Mouse (Mus musculus) myocyte (in vitro differentiated cells): ENCODE results near the gene Rapgef4.

Source experiments
- MAX ChIP-seq: IDR thresholded peaks from one replicate; pipeline ENCODE4 v1.6.1; 2011; ENCODE audit warnings: low read depth, mild to moderate bottlenecking, control low read depth
- MYOG ChIP-seq, 3 experiments: IDR thresholded peaks; one replicate each; pipeline ENCODE4 v1.6.1; 2011; ENCODE audit warnings: control low read depth in 2 of 3, low read depth in 2 of 3, mild to moderate bottlenecking in 2 of 3; ENCODE audit not compliant: insufficient read length in 2 of 3, control insufficient read depth in 1 of 3, insufficient read depth in 1 of 3
- POLR2A ChIP-seq: IDR thresholded peaks from one replicate; pipeline ENCODE4 v1.6.1; 2011; ENCODE audit warnings: low read depth, mild to moderate bottlenecking, control low read depth, moderate library complexity; ENCODE audit not compliant: insufficient read length
- POLR2AphosphoS2 ChIP-seq: IDR thresholded peaks from one replicate; pipeline ENCODE4 v1.6.1; 2011; ENCODE audit warnings: low read depth, control low read depth; ENCODE audit not compliant: insufficient read length

DNA sequence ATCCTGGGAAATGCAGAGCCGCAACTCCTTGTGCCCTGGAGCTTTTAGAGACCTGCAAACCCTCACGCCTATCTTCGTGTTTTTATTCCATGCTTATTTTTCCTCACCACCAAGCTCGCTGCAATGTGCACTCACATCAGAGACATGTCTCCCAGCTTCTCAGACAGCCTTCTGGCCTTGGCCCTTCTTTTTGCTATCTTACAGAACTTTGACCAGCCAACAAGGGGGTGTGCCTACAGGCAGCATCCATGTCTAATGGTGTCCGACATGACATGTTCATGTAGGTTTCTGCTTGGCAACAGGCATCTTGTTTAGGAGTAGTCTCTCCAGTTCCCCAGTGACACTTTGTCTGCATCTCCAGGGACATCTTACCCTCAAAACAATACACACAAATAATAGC lies 56.3 kb downstream of the Rapgef4 start:
- TF ChIP-seq POLR2AphosphoS2 (no peak), MAX (no peak), POLR2A (no peak), MYOG (IDR thresholded peaks at IDR 0.05; ENCODE audit: control insufficient read depth in 1 of 3, insufficient read depth in 1 of 3, insufficient read length in 2 of 3, low read depth in 2 of 3) (no peak)
